Mouse (Mus musculus): ENCODE measurements around the gene Gemin8. TPM values are rescaled to one million over a fixed set of nuclear protein-coding genes. Genes with fewer than 3 reads are reported as not detected.

Gene Gemin8
- total RNA-seq (2021): 1 to 10 TPM; 1.5 to 1.7 TPM
- long read RNA-seq, experiment 1: 0 reads
- long read RNA-seq, experiment 2: 0 reads

- TF ChIP-seq CTCF (IDR thresholded peaks at IDR 0.05): peak; percentile 29
- H3K27ac ChIP-seq: peak within 1 kb of the TSS; percentile 79
- DNase-seq: peak; percentile 94
- peak within 1 kb of the TSS; percentile 83 for H3K4me3 ChIP-seq
- intact Hi-C loops (cut with DNase I): loop anchor here (2.0 to 10.0 kb wide), 4 partner anchors 181 to 1065 kb away; partner anchors contain the start of gene Tceanc
Measured at GRCm38 (mm10) chrX:166169892-166170799, at the start of gene Gemin8. Gene Gemin8, plus strand, starts transcription at chrX:166170454.

DNA sequence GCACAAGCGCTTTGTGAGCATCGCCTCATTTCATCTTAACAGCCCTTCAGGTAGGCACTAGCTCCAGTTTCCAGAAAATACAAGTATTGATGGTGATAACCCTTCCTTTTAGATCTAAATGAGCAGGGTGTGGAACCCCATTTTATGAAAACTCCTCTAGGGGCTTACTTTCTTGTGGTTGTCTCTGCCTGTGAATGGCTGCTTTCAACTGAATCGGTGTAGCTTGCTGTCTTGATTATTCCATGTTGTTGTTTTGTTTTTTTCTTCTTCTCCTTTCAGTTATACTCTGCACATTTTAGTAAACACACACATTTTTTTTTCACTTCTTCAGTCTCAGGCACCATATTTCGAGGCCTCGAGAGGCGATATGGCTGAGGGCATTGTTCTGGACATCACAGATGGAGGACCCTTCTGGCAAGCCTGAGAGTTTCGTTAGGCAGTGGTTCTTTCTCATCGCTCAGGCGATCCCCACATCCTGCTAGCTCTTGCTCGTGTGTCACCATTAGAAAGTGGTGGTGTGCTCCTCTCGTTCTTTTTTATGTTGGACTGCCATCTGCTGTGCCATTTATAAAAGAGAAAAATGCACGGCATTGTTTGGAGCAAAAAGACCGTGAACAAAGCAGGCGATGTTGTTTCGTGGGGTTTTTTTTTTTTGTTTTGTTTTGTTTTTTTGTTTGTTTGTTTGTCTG is 23.0 kb upstream of the Gemin8 start:
- Histone ChIP-seq H3K27ac (no peak overlapping the region), H3K4me3 (no peak overlapping the region)
- DNase-seq: no peak
- intact Hi-C loops (cut with DNase I): no loop called here
- no peak for TF ChIP-seq CTCF (IDR thresholded peaks at IDR 0.05)

DNA sequence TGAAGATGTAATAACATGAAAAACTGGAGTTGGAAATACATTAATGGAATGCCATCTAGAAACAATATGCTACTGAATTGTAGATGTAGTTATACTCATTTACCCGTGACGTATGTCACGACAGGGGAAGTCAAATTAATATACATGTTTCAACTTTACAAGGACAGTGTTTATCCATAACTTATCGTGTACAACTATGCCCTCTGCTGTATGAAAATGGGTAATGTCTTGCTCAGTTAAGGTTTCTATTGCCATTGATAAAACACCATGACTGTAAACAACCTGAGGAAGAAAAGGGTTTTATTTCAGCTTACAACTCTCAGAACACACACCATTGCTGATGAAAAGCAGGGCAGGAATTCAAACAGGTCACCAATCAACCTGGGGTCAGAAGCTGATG is 7.5 kb upstream of the Gemin8 start:
- intact Hi-C loops (cut with DNase I): loop anchor here (10.0 kb wide), 2 partner anchors 252 to 1072 kb away; no protein-coding TSS in a partner anchor
- no peak overlapping the region for H3K27ac ChIP-seq
- no peak overlapping the region for H3K4me3 ChIP-seq
- peak; percentile 30 for TF ChIP-seq CTCF (IDR thresholded peaks at IDR 0.05)
- no peak for DNase-seq

DNA sequence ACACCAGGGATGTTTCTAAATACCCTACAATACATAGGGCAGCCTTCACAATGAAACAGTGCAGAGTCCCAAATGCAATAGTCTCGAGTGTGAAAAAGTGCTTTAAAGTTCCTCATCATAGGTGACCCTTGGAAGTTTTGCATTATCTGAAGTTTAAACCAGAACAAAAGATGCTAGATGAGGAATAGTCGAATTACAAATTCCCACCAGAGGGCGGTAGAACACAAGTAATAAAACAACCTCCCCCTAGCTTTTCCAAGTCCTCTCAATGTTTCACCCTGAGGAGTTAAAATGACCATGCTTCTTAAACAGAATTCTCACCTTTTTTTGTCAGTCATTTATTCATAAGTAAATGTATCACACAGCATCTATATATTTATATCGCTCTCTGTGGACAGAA is 2.9 kb upstream of the Gemin8 start:
- intact Hi-C loops (cut with DNase I): loop anchor here (2.0 to 10.0 kb wide), 3 partner anchors 247 to 1067 kb away; no protein-coding TSS in a partner anchor
- Histone ChIP-seq H3K4me3 (no peak overlapping the region), H3K27ac (no peak overlapping the region)
- DNase-seq: no peak
- peak; percentile 62 for TF ChIP-seq CTCF (IDR thresholded peaks at IDR 0.05)

GRCm38 (mm10) chrX:166167923-166168322 is 2.3 kb upstream of the Gemin8 start:
- DNase-seq: no peak
- no peak overlapping the region for H3K27ac ChIP-seq
- TF ChIP-seq CTCF (IDR thresholded peaks at IDR 0.05): no peak
- no peak overlapping the region for H3K4me3 ChIP-seq
- intact Hi-C loops (cut with DNase I): loop anchor here (2.0 to 10.0 kb wide), 4 partner anchors 183 to 1067 kb away; no protein-coding TSS in a partner anchor

GRCm38 (mm10) chrX:166170800-166171738 is 815 bp downstream of the Gemin8 start:
- Histone ChIP-seq H3K4me3 (peak overlapping the region; percentile 83), H3K27ac (peak overlapping the region; percentile 79)
- no peak for DNase-seq
- TF ChIP-seq CTCF (IDR thresholded peaks at IDR 0.05): no peak
- intact Hi-C loops (cut with DNase I): loop anchor here (10.0 kb wide), 1 partner anchor 344 kb away; the partner anchor contains the start of gene Tceanc

DNA sequence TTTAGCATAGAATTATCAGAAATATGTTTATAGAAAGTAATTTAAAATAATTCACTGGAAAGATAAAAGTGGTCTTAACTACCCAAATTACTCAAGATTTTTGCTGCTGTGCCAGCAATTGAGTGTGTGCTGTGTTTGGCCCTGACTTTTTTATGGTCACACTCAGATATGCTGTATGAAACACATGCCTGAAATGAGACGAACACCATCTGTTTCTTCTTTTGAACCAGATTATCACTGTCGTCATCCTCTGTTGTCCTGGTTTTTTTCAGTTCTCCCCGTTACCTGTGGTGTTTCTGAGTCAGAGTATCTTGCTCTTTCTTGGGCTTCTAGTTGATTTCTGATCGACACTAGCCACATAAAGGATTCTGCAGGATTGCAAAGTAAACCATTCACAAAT is 1.8 kb downstream of the Gemin8 start:
- no peak overlapping the region for H3K4me3 ChIP-seq
- TF ChIP-seq CTCF (IDR thresholded peaks at IDR 0.05): no peak
- intact Hi-C loops (cut with DNase I): loop anchor here (10.0 kb wide), 1 partner anchor 343 kb away; the partner anchor contains the start of gene Tceanc

DNA sequence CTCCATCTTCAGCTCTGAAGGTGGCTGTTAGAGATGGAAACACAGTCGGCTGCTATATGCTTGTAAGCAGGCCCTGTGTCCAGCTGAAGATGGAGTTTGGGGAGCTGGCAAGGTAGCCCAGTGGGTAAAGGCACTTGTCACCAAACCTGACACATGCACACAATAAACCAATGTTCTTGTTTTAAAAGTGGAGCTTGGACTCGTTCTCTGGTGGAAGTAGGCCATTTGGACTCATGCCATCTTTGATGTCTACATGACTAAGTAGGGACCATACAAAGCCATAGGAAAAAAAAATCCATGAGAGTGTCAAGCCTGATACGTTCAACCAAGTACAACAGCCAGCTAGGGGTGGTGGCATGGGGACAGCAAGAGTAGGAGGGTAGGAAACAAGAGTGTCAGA is 2.4 kb downstream of the Gemin8 start:
- intact Hi-C loops (cut with DNase I): loop anchor here (10.0 kb wide), 1 partner anchor 342 kb away; the partner anchor contains the start of gene Tceanc
- Histone ChIP-seq H3K4me3 (no peak overlapping the region), H3K27ac (no peak overlapping the region)
- no peak for DNase-seq
- no peak for TF ChIP-seq CTCF (IDR thresholded peaks at IDR 0.05)

More for the DNA sequence above, 1.8 kb downstream of the Gemin8 start:
- DNase-seq: no peak
- H3K27ac ChIP-seq: no peak overlapping the region

GRCm38 (mm10) chrX:166173796-166174195 is 3.5 kb downstream of the Gemin8 start:
- TF ChIP-seq CTCF (IDR thresholded peaks at IDR 0.05): no peak
- no peak overlapping the region for H3K27ac ChIP-seq
- intact Hi-C loops (cut with DNase I): loop anchor here (10.0 kb wide), 1 partner anchor 341 kb away; the partner anchor contains the start of gene Tceanc
- no peak for DNase-seq
- no peak overlapping the region for H3K4me3 ChIP-seq

DNA sequence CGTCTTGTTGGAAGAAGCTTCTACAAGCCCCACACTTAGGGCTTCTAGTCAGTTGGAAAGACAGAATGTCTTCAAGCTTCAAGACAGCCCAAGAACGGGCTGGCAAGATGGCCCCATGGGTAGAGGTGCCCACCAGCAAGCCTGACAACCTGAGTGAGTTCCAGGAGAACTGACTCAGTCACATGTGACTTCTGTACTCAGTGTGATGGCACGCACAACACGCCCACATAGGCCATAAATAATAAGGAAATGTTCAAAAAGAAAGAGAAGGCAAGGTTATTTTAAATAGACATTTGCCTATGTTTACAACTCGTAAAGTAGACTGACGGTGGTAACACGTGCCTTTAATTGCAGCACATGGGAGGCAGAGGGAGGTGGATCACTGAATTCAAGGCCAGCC is 7.7 kb downstream of the Gemin8 start:
- intact Hi-C loops (cut with DNase I): loop anchor here (10.0 kb wide), 1 partner anchor 337 kb away; the partner anchor contains the start of gene Tceanc
- no peak for TF ChIP-seq CTCF (IDR thresholded peaks at IDR 0.05)
- H3K4me3 ChIP-seq: no peak overlapping the region
- DNase-seq: no peak
- H3K27ac ChIP-seq: no peak overlapping the region

DNA sequence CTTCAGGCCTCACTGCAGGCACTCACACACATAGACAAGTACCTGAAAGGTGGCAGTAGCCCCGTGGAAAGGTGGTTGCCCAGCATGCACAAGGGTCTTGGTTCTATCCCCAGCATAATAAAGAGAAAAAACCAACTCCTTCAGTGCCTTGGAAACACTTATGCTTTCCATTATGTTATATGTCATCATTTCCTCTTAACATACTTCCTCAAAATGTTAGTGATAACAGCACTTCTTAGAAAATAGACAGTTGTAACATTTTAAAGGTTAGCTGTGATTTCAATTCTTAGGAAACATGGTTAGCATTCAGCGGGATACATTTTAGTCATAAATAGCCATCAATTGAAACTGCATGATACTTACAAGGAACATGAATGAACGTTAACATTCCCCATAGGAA is 12.8 kb downstream of the Gemin8 start:
- Histone ChIP-seq H3K27ac (no peak overlapping the region), H3K4me3 (no peak overlapping the region)
- intact Hi-C loops (cut with DNase I): no loop called here
- TF ChIP-seq CTCF (IDR thresholded peaks at IDR 0.05): no peak
- DNase-seq: no peak

Data from gastrocnemius, adult 2 months (tissue).